Mouse (Mus musculus): Measurements from ENCODE around the gene Pip4k2c. TPM values are rescaled to one million over a fixed set of nuclear protein-coding genes. Genes with fewer than 3 reads are reported as not detected.

The Pip4k2c gene
- polyA plus RNA-seq, 1 experiment from 2014 or later = 25.9 TPM

GRCm38 (mm10) chr10:127183759-127184158 is 27.6 kb downstream of the Pip4k2c start:
- DNase-seq (ENCODE audit: low spot score) = peak; percentile 57
- Histone ChIP-seq H3K27me3 (replicated peaks; ENCODE audit: low read depth, poor library complexity, severe bottlenecking) (peaks cover 68% of the 10 kb centered on the region), H3K36me3 (replicated peaks) (peaks cover 43% of the 10 kb centered on the region), H3K4me3 (peak overlapping the region; percentile 43), H3K9me3 (no peaks in the 10 kb centered on the region), H3K27ac (replicated peaks) (no peak overlapping the region), H3K4me1 (peaks cover 62% of the 10 kb centered on the region)
- 11% methylated on average over 20 of the region's 20 CpGs for WGBS

- Histone ChIP-seq H3K4me1 (peaks cover 62% of the 10 kb centered on the region), H3K4me3 (no peak overlapping the region), H3K27me3 (replicated peaks; ENCODE audit: low read depth, poor library complexity, severe bottlenecking) (peaks cover 79% of the 10 kb centered on the region), H3K9me3 (no peaks in the 10 kb centered on the region), H3K27ac (replicated peaks) (no peak overlapping the region), H3K36me3 (replicated peaks) (peaks cover 43% of the 10 kb centered on the region)
- no peak for DNase-seq (ENCODE audit: low spot score)
- 89% methylated on average over 4 of the region's 4 CpGs for WGBS
These were observed 28.8 kb downstream of the Pip4k2c start for GRCm38 (mm10) chr10:127182624-127183023.

- no peak for DNase-seq (ENCODE audit: low spot score)
- H3K4me1 ChIP-seq = peaks cover 62% of the 10 kb centered on the region
- no peak overlapping the region for H3K27ac ChIP-seq (replicated peaks)
- no peaks in the 10 kb centered on the region for H3K9me3 ChIP-seq
- H3K4me3 ChIP-seq = no peak overlapping the region
- 73% methylated on average over 6 of the region's 6 CpGs for WGBS
- peaks cover 34% of the 10 kb centered on the region for H3K36me3 ChIP-seq (replicated peaks)
- H3K27me3 ChIP-seq (replicated peaks; ENCODE audit: low read depth, poor library complexity, severe bottlenecking) = peaks cover 90% of the 10 kb centered on the region
These were observed 29.8 kb downstream of the Pip4k2c start for GRCm38 (mm10) chr10:127181566-127181965.

GRCm38 (mm10) chr10:127180695-127181047 is 30.7 kb downstream of the Pip4k2c start:
- H3K27me3 ChIP-seq (replicated peaks; ENCODE audit: low read depth, poor library complexity, severe bottlenecking) = peaks cover 99% of the 10 kb centered on the region
- H3K9me3 ChIP-seq = no peaks in the 10 kb centered on the region
- 18% methylated on average over 3 of the region's 3 CpGs for WGBS
- peaks cover 65% of the 10 kb centered on the region for H3K4me1 ChIP-seq
- no peak overlapping the region for H3K4me3 ChIP-seq
- no peak overlapping the region for H3K27ac ChIP-seq (replicated peaks)
- H3K36me3 ChIP-seq (replicated peaks) = peaks cover 27% of the 10 kb centered on the region
- DNase-seq (ENCODE audit: low spot score) = no peak

- Histone ChIP-seq H3K36me3 (replicated peaks) (peaks cover 21% of the 10 kb centered on the region), H3K27ac (replicated peaks) (peak within 1 kb of the TSS; percentile 35; the same call in 1 of the 2 replicates), H3K9me3 (no peaks in the 10 kb centered on the region), H3K4me3 (peak within 1 kb of the TSS; percentile 45), H3K27me3 (replicated peaks; ENCODE audit: low read depth, poor library complexity, severe bottlenecking) (peaks cover 96% of the 10 kb centered on the region), H3K4me1 (peaks cover 60% of the 10 kb centered on the region)
- peak; percentile 49 for DNase-seq (ENCODE audit: low spot score)
- WGBS = 2% methylated on average over 34 of the region's 34 CpGs
These were observed 31.3 kb downstream of the Pip4k2c start, which contains the start of gene Slc26a10 for GRCm38 (mm10) chr10:127179871-127180694. Gene Slc26a10, minus strand, starts transcription at chr10:127180645.

GRCm38 (mm10) chr10:127178286-127179027 is 32.9 kb downstream of the Pip4k2c start:
- Histone ChIP-seq H3K4me3 (peak overlapping the region; percentile 51), H3K36me3 (replicated peaks) (peaks cover 10% of the 10 kb centered on the region), H3K4me1 (peaks cover 45% of the 10 kb centered on the region), H3K27me3 (replicated peaks; ENCODE audit: low read depth, poor library complexity, severe bottlenecking) (peaks cover 80% of the 10 kb centered on the region), H3K9me3 (no peaks in the 10 kb centered on the region), H3K27ac (replicated peaks) (no peak overlapping the region; the same call in 1 of the 2 replicates)
- DNase-seq (ENCODE audit: low spot score) = peak; percentile 38
- 5% methylated on average over 41 of the region's 41 CpGs for WGBS

- peak; percentile 90 for DNase-seq (ENCODE audit: low spot score)
- no peaks in the 10 kb centered on the region for H3K9me3 ChIP-seq
- peaks cover 3% of the 10 kb centered on the region for H3K36me3 ChIP-seq (replicated peaks)
- H3K27me3 ChIP-seq (replicated peaks; ENCODE audit: low read depth, poor library complexity, severe bottlenecking) = peaks cover 73% of the 10 kb centered on the region
- 1% methylated on average over 23 of the region's 23 CpGs for WGBS
- H3K4me1 ChIP-seq = peaks cover 41% of the 10 kb centered on the region
- peak overlapping the region; percentile 51 for H3K4me3 ChIP-seq
- H3K27ac ChIP-seq (replicated peaks) = no peak overlapping the region
These were observed 33.7 kb downstream of the Pip4k2c start for GRCm38 (mm10) chr10:127177719-127178118.

GRCm38 (mm10) chr10:127177235-127177634 is 34.1 kb downstream of the Pip4k2c start:
- H3K36me3 ChIP-seq (replicated peaks) = no peaks in the 10 kb centered on the region
- no peaks in the 10 kb centered on the region for H3K9me3 ChIP-seq
- H3K4me1 ChIP-seq = peaks cover 41% of the 10 kb centered on the region
- no peak overlapping the region for H3K27ac ChIP-seq (replicated peaks)
- WGBS = 21% methylated on average over 9 of the region's 9 CpGs
- no peak for DNase-seq (ENCODE audit: low spot score)
- peaks cover 69% of the 10 kb centered on the region for H3K27me3 ChIP-seq (replicated peaks; ENCODE audit: low read depth, poor library complexity, severe bottlenecking)
- peak overlapping the region; percentile 51 for H3K4me3 ChIP-seq

GRCm38 (mm10) chr10:127176756-127177155 is 34.6 kb downstream of the Pip4k2c start:
- Histone ChIP-seq H3K27ac (replicated peaks) (no peak overlapping the region), H3K36me3 (replicated peaks) (no peaks in the 10 kb centered on the region), H3K4me3 (peak overlapping the region; percentile 36), H3K27me3 (replicated peaks; ENCODE audit: low read depth, poor library complexity, severe bottlenecking) (peaks cover 69% of the 10 kb centered on the region), H3K9me3 (no peaks in the 10 kb centered on the region), H3K4me1 (peaks cover 41% of the 10 kb centered on the region)
- WGBS = 4% methylated on average over 7 of the region's 7 CpGs
- DNase-seq (ENCODE audit: low spot score) = peak; percentile 37

- WGBS = 33% methylated on average over 3 of the region's 3 CpGs
- Histone ChIP-seq H3K4me3 (peak overlapping the region; percentile 36), H3K4me1 (peaks cover 42% of the 10 kb centered on the region), H3K27me3 (replicated peaks; ENCODE audit: low read depth, poor library complexity, severe bottlenecking) (peaks cover 69% of the 10 kb centered on the region), H3K36me3 (replicated peaks) (no peaks in the 10 kb centered on the region), H3K9me3 (no peaks in the 10 kb centered on the region), H3K27ac (replicated peaks) (no peak overlapping the region)
- no peak for DNase-seq (ENCODE audit: low spot score)
These were observed 35.2 kb downstream of the Pip4k2c start for GRCm38 (mm10) chr10:127176228-127176627.

GRCm38 (mm10) chr10:127174170-127174569 is 37.2 kb downstream of the Pip4k2c start:
- H3K9me3 ChIP-seq = no peaks in the 10 kb centered on the region
- peaks cover 69% of the 10 kb centered on the region for H3K27me3 ChIP-seq (replicated peaks; ENCODE audit: low read depth, poor library complexity, severe bottlenecking)
- no peaks in the 10 kb centered on the region for H3K36me3 ChIP-seq (replicated peaks)
- no peak for DNase-seq (ENCODE audit: low spot score)
- peaks cover 44% of the 10 kb centered on the region for H3K4me1 ChIP-seq
- H3K4me3 ChIP-seq = no peak overlapping the region
- 89% methylated on average over 7 of the region's 7 CpGs for WGBS
- H3K27ac ChIP-seq (replicated peaks) = no peak overlapping the region

- H3K27me3 ChIP-seq (replicated peaks; ENCODE audit: low read depth, poor library complexity, severe bottlenecking) = peaks cover 69% of the 10 kb centered on the region
- 81% methylated on average over 16 of the region's 16 CpGs for WGBS
- H3K9me3 ChIP-seq = no peaks in the 10 kb centered on the region
- H3K4me3 ChIP-seq = no peak overlapping the region
- no peak for DNase-seq (ENCODE audit: low spot score)
- H3K4me1 ChIP-seq = peaks cover 38% of the 10 kb centered on the region
- no peak overlapping the region for H3K27ac ChIP-seq (replicated peaks)
- H3K36me3 ChIP-seq (replicated peaks) = no peaks in the 10 kb centered on the region
These were observed 38.0 kb downstream of the Pip4k2c start for GRCm38 (mm10) chr10:127173148-127174065.

Measured in embryonic facial prominence, embryonic 10.5 days (tissue).